Mouse (Mus musculus) stomach, embryonic 16.5 days (tissue): ENCODE results near the gene Rbfox2. TPM values are rescaled to one million over a fixed set of nuclear protein-coding genes. Genes with fewer than 3 reads are reported as not detected.

Experiments used
- ATAC-seq: fragments of 200-750 bp; cut with Nextera tagmentation; 2 replicates; pipeline ENCODE4 v1.8.0; 2017; ENCODE audit warnings: moderate number of reproducible peaks, moderate TSS enrichment; ENCODE audit not compliant: insufficient read depth, low FRiP score
- H3K27ac ChIP-seq: fragments of 300-500 bp; sonication (generic); 2 replicates; pipeline ENCODE4 v1.5.1; 2014; ENCODE audit warnings: low read length
- H3K27me3 ChIP-seq: fragments of 300-500 bp; sonication (generic); 2 replicates; pipeline ENCODE4 v1.6.1; 2014; ENCODE audit warnings: low read length, control low read depth, mixed read lengths; ENCODE audit not compliant: control insufficient read depth, insufficient read depth
- H3K36me3 ChIP-seq: fragments of 300-500 bp; sonication (generic); 2 replicates; pipeline ENCODE4 v1.6.1; 2014; ENCODE audit warnings: low read length; ENCODE audit not compliant: control insufficient read depth, insufficient read depth
- H3K4me1 ChIP-seq: fragments of 300-500 bp; sonication (generic); 2 replicates; pipeline ENCODE4 v1.6.1; 2014; ENCODE audit warnings: low read length, control low read depth, mixed read lengths; ENCODE audit not compliant: control insufficient read depth, insufficient read depth
- H3K4me2 ChIP-seq: fragments of 300-500 bp; sonication (generic); 2 replicates; pipeline ENCODE4 v1.6.1; 2014; ENCODE audit warnings: low read depth, low read length, mixed read lengths
- H3K4me3 ChIP-seq: fragments of 300-500 bp; sonication (generic); replicated peaks from 2 replicates; pipeline ENCODE4 v1.5.1; 2014; ENCODE audit warnings: mild to moderate bottlenecking, low read length
- H3K9ac ChIP-seq: fragments of 300-500 bp; sonication (generic); 2 replicates; pipeline ENCODE4 v1.6.1; 2014; ENCODE audit warnings: low read length
- H3K9me3 ChIP-seq: fragments of 300-500 bp; sonication (generic); replicated peaks from 2 replicates; pipeline ENCODE4 v1.6.1; 2016; ENCODE audit warnings: low read length, control low read depth; ENCODE audit not compliant: control insufficient read depth
- WGBS: fragments of 180-500 bp; shearing (Covaris S2); extraction: QIAGEN DNeasy Blood & Tissue Kit; methylation state at CpG from one replicate; pipeline ENCODE4 v1.1.7; 2014; 5-methylcytosine and 5-hydroxymethylcytosine counted together
- polyA plus RNA-seq: library from polyadenylated mRNA; unstranded; fragments of >200 nt; fragmentation: Nextera tagmentation; extraction: Ambion mirVana; gene quantifications from 2 replicates; pipeline ENCODE4 v1.2.1, GENCODE M21; 2015

The Rbfox2 gene
- polyA plus RNA-seq = 55.7 and 63.6 TPM in 2 replicates

GRCm38 (mm10) chr15:77306547-77307261 is at the start of gene Rbfox2:
Gene Rbfox2 (minus strand): TSS chr15:77307004.
- under 1% methylated on average over 88 of the region's 90 CpGs for WGBS
- peak within 1 kb of the TSS; percentile 97 for H3K27ac ChIP-seq
- peaks cover 23% of the 10 kb centered on the region for H3K4me1 ChIP-seq
- no peaks in the 10 kb centered on the region for H3K36me3 ChIP-seq
- peak within 1 kb of the TSS; percentile 74 for H3K4me2 ChIP-seq
- H3K9ac ChIP-seq = peak within 1 kb of the TSS; percentile 96
- H3K9me3 ChIP-seq = no peaks in the 10 kb centered on the region
- H3K27me3 ChIP-seq = no peaks in the 10 kb centered on the region
- ATAC-seq = peak; percentile 98
- H3K4me3 ChIP-seq = peak within 1 kb of the TSS; percentile 89

- H3K9me3 ChIP-seq = no peaks in the 10 kb centered on the region
- H3K4me3 ChIP-seq = no peak overlapping the region
- no peaks in the 10 kb centered on the region for H3K27me3 ChIP-seq
- 12% methylated on average over 11 of the region's 11 CpGs for WGBS
- peaks cover 11% of the 10 kb centered on the region for H3K4me1 ChIP-seq
- peak overlapping the region; percentile 27 for H3K4me2 ChIP-seq
- no peak for ATAC-seq
- H3K9ac ChIP-seq = peak overlapping the region; percentile 51
- H3K27ac ChIP-seq = 0 out of 2 replicates have a peak overlapping the region, but pooled peaks have one; percentile 20
- H3K36me3 ChIP-seq = no peaks in the 10 kb centered on the region
Measured at GRCm38 (mm10) chr15:77356248-77356810, 49.5 kb upstream of the Rbfox2 start.

- Histone ChIP-seq H3K27ac (no peak overlapping the region), H3K4me2 (no peak overlapping the region), H3K4me1 (peaks cover 11% of the 10 kb centered on the region), H3K27me3 (no peaks in the 10 kb centered on the region), H3K36me3 (no peaks in the 10 kb centered on the region), H3K9ac (no peak overlapping the region), H3K9me3 (no peaks in the 10 kb centered on the region), H3K4me3 (no peak overlapping the region)
- no peak for ATAC-seq
- 77% methylated on average over 6 of the region's 6 CpGs for WGBS
Measured at GRCm38 (mm10) chr15:77354848-77355551, 48.2 kb upstream of the Rbfox2 start.

GRCm38 (mm10) chr15:77354496-77354847 is 47.7 kb upstream of the Rbfox2 start:
- no peak overlapping the region for H3K9ac ChIP-seq
- H3K36me3 ChIP-seq = no peaks in the 10 kb centered on the region
- no peak for ATAC-seq
- H3K4me3 ChIP-seq = no peak overlapping the region
- 54% methylated on average over 4 of the region's 4 CpGs for WGBS
- no peak overlapping the region for H3K4me2 ChIP-seq
- no peaks in the 10 kb centered on the region for H3K9me3 ChIP-seq
- no peak overlapping the region for H3K27ac ChIP-seq
- H3K27me3 ChIP-seq = no peaks in the 10 kb centered on the region
- H3K4me1 ChIP-seq = peaks cover 11% of the 10 kb centered on the region

GRCm38 (mm10) chr15:77353764-77354163 is 47.0 kb upstream of the Rbfox2 start:
- H3K27me3 ChIP-seq = no peaks in the 10 kb centered on the region
- H3K4me3 ChIP-seq = no peak overlapping the region
- ATAC-seq = no peak
- no peak overlapping the region for H3K4me2 ChIP-seq
- H3K4me1 ChIP-seq = peaks cover 11% of the 10 kb centered on the region
- no peak overlapping the region for H3K27ac ChIP-seq
- no peaks in the 10 kb centered on the region for H3K36me3 ChIP-seq
- WGBS = 15% methylated on average over 4 of the region's 4 CpGs
- H3K9me3 ChIP-seq = no peaks in the 10 kb centered on the region
- H3K9ac ChIP-seq = no peak overlapping the region

- H3K9me3 ChIP-seq = no peaks in the 10 kb centered on the region
- no peak overlapping the region for H3K4me3 ChIP-seq
- no peaks in the 10 kb centered on the region for H3K36me3 ChIP-seq
- H3K27me3 ChIP-seq = no peaks in the 10 kb centered on the region
- no peak overlapping the region for H3K9ac ChIP-seq
- H3K4me1 ChIP-seq = peaks cover 11% of the 10 kb centered on the region
- no peak overlapping the region for H3K27ac ChIP-seq
- 60% methylated on average over 7 of the region's 7 CpGs for WGBS
- no peak for ATAC-seq
- no peak overlapping the region for H3K4me2 ChIP-seq
Measured at GRCm38 (mm10) chr15:77352863-77353262, 46.1 kb upstream of the Rbfox2 start.

GRCm38 (mm10) chr15:77350117-77350516 is 43.3 kb upstream of the Rbfox2 start:
- H3K36me3 ChIP-seq = no peaks in the 10 kb centered on the region
- H3K4me3 ChIP-seq = no peak overlapping the region
- H3K27ac ChIP-seq = no peak overlapping the region
- ATAC-seq = no peak
- no peak overlapping the region for H3K9ac ChIP-seq
- peaks cover 2% of the 10 kb centered on the region; the same call in 1 of the 2 replicates for H3K4me1 ChIP-seq
- no peak overlapping the region for H3K4me2 ChIP-seq
- WGBS = 80% methylated on average over 7 of the region's 7 CpGs
- H3K27me3 ChIP-seq = no peaks in the 10 kb centered on the region
- H3K9me3 ChIP-seq = no peaks in the 10 kb centered on the region

GRCm38 (mm10) chr15:77348146-77348545 is 41.3 kb upstream of the Rbfox2 start:
- peaks cover 15% of the 10 kb centered on the region for H3K4me1 ChIP-seq
- no peaks in the 10 kb centered on the region for H3K27me3 ChIP-seq
- no peaks in the 10 kb centered on the region for H3K9me3 ChIP-seq
- no peak for ATAC-seq
- WGBS = 71% methylated on average over 7 of the region's 7 CpGs
- no peaks in the 10 kb centered on the region for H3K36me3 ChIP-seq
- H3K4me2 ChIP-seq = no peak overlapping the region
- H3K27ac ChIP-seq = no peak overlapping the region
- H3K4me3 ChIP-seq = no peak overlapping the region
- H3K9ac ChIP-seq = no peak overlapping the region
